Mouse (Mus musculus) naive thymus-derived CD4-positive, alpha-beta T cell, adult 2 months (primary cell): Measurements from ENCODE around the gene Dcun1d4.
A peak's percentile ranks its signal among the peaks of the same experiment; 100 is the strongest.
"Not testable (repeated sequence)": the region's sequence is repeated elsewhere in the genome, so short reads cannot be mapped to it uniquely, and the experiment has no call there.

Experiments used
- DNase-seq: peaks from one replicate; pipeline ENCODE4 v3.0.0-alpha.2; 2011; ENCODE audit warnings: low read depth

The Dcun1d4 gene

GRCm38 (mm10) chr5:73480700-73481099 is at the start of gene Dcun1d4:
Gene Dcun1d4 (plus strand): TSS chr5:73481000.
- DNase-seq, result no peak

GRCm38 (mm10) chr5:73431581-73431980 is 49.2 kb upstream of the Dcun1d4 start:
- DNase-seq, result peak; percentile 50

- no peak for DNase-seq
These were observed 48.0 kb upstream of the Dcun1d4 start for GRCm38 (mm10) chr5:73432805-73433204.

GRCm38 (mm10) chr5:73434764-73435163 is 46.0 kb upstream of the Dcun1d4 start:
- no peak for DNase-seq

GRCm38 (mm10) chr5:73442176-73442575 is 38.6 kb upstream of the Dcun1d4 start:
- DNase-seq, result no peak

GRCm38 (mm10) chr5:73450276-73450675 is 30.5 kb upstream of the Dcun1d4 start:
- DNase-seq, result no peak

- DNase-seq, result no peak
These were observed 26.1 kb upstream of the Dcun1d4 start for GRCm38 (mm10) chr5:73454502-73455306.

GRCm38 (mm10) chr5:73455307-73455687 is 25.5 kb upstream of the Dcun1d4 start:
- DNase-seq, result no peak

GRCm38 (mm10) chr5:73468462-73469433 is 12.1 kb upstream of the Dcun1d4 start:
- DNase-seq, result no peak

- no peak for DNase-seq
These were observed 6.1 kb upstream of the Dcun1d4 start for GRCm38 (mm10) chr5:73474412-73475405.

- no peak for DNase-seq
These were observed 601 bp downstream of the Dcun1d4 start for GRCm38 (mm10) chr5:73481401-73481800.

- DNase-seq, result not testable (repeated sequence)
These were observed 1.6 kb downstream of the Dcun1d4 start for GRCm38 (mm10) chr5:73482381-73482780.

GRCm38 (mm10) chr5:73484016-73484615 is 3.3 kb downstream of the Dcun1d4 start:
- no peak for DNase-seq

GRCm38 (mm10) chr5:73486451-73486850 is 5.7 kb downstream of the Dcun1d4 start:
- DNase-seq, result no peak

GRCm38 (mm10) chr5:73489915-73490314 is 9.1 kb downstream of the Dcun1d4 start:
- no peak for DNase-seq

- DNase-seq, result peak; percentile 96
These were observed 9.8 kb downstream of the Dcun1d4 start for GRCm38 (mm10) chr5:73490596-73491073.

- no peak for DNase-seq
These were observed 10.5 kb downstream of the Dcun1d4 start for GRCm38 (mm10) chr5:73491074-73491836.

- DNase-seq, result peak; percentile 82
These were observed 11.3 kb downstream of the Dcun1d4 start for GRCm38 (mm10) chr5:73491837-73492720.

GRCm38 (mm10) chr5:73497401-73497800 is 16.6 kb downstream of the Dcun1d4 start:
- DNase-seq, result no peak
